25 mouse cellular contexts compared by ENCODE assay signal in genomic region chr11:69250106-69250505, GRCm38 (mm10). TPM values are rescaled to one million over a fixed set of nuclear protein-coding genes. Genes with fewer than 3 reads are reported as not detected.
"Had no signal": no experiment of that assay in that cellular context is flagged by ENCODE, and none has a peak within 500 bp of the region (broad histone marks: within the 10 kb centered on the region; RNA-seq: fewer than 3 reads in every experiment).

No protein-coding gene starts in this region.

- H3K4me3 ChIP-seq: gastrocnemius, adult 2 months; heart, embryonic 10.5 days; heart, embryonic 12.5 days; hindbrain, embryonic 10.5 days; hindbrain, embryonic 12.5 days; intestine, embryonic 15.5 days; layer of hippocampus, adult 2 months; left cerebral cortex, adult 2 months; limb, embryonic 10.5 days; limb, embryonic 12.5 days had no signal

- DNase-seq: gastrocnemius, adult 2 months; gastrocnemius, postnatal 10 days; gastrocnemius, postnatal 25 days; heart, adult 18-20 months; heart, postnatal 10 days; heart, postnatal 4 days; kidney, adult 18-20 months; kidney, adult 8-10 months; kidney, postnatal 10 days; kidney, postnatal 25 days; kidney, postnatal 4 days; liver had no signal

- H3K36me3 ChIP-seq: heart, embryonic 10.5 days; heart, embryonic 12.5 days; hindbrain, embryonic 10.5 days; hindbrain, embryonic 12.5 days; intestine, embryonic 15.5 days; limb, embryonic 10.5 days; limb, embryonic 12.5 days had no signal

- H3K27me3 ChIP-seq: heart, embryonic 12.5 days; hindbrain, embryonic 12.5 days; intestine, embryonic 15.5 days had no signal

- H3K4me1 ChIP-seq: intestine, embryonic 15.5 days had no signal

- H3K27ac ChIP-seq: gastrocnemius, adult 2 months; heart, embryonic 10.5 days; hindbrain, embryonic 10.5 days; hindbrain, embryonic 12.5 days; hindbrain, embryonic 14.5 days; intestine, embryonic 15.5 days; layer of hippocampus, adult 2 months; left cerebral cortex, adult 2 months; limb, embryonic 10.5 days; limb, embryonic 12.5 days had no signal

RNA-seq across cellular contexts. Expression of gene Gucy2e, which starts 13.3 kb away (rescaled TPM):
- total RNA-seq: gastrocnemius, adult 2 months; gastrocnemius, postnatal 10 days; gastrocnemius, postnatal 25 days; gastrocnemius, postnatal 4 days; granulocyte monocyte progenitor cell, adult 5-6 weeks had no signal
- polyA plus RNA-seq: limb, embryonic 10.5 days; limb, embryonic 12.5 days had no signal

RNA-seq across cellular contexts. Expression of gene Alox8, which starts 52.5 kb away (rescaled TPM):
- total RNA-seq: gastrocnemius, adult 2 months; gastrocnemius, postnatal 25 days; gastrocnemius, postnatal 4 days; granulocyte monocyte progenitor cell, adult 5-6 weeks had no signal
- polyA plus RNA-seq: hindbrain, embryonic 10.5 days; intestine, postnatal 0 days; limb, embryonic 12.5 days had no signal
